In genomic region chr4:120071842-120072507, GRCm38 (mm10) we compare ENCODE assay signal across 15 mouse cellular contexts. TPM values are rescaled to one million over a fixed set of nuclear protein-coding genes. Genes with fewer than 3 reads are reported as not detected.
DNase-seq lines count a peak whose midpoint lies in the region; ATAC-seq and TF ChIP-seq lines count a peak whose summit lies in the region.
"Had no signal": no experiment of that assay in that cellular context is flagged by ENCODE, and none has a peak within 500 bp of the region (broad histone marks: within the 10 kb centered on the region; RNA-seq: fewer than 3 reads in every experiment).

No protein-coding gene starts in this region.

- 0 out of 2 replicates have a peak, but pooled peaks cover 5% of the 10 kb centered on the region for H3K4me1 ChIP-seq in stomach, embryonic 14.5 days (ENCODE audit: control insufficient read depth, insufficient read depth, low read length)
- H3K4me1 ChIP-seq in thymus, adult 2 months (replicated peaks; ENCODE audit: control insufficient read depth, insufficient read depth, low read length), result peaks cover 10% of the 10 kb centered on the region

- H3K27me3 ChIP-seq in stomach, embryonic 14.5 days (ENCODE audit: control insufficient read depth, insufficient read depth, low read length), result no peaks in the 10 kb centered on the region
- H3K27me3 ChIP-seq in thymus, adult 2 months (ENCODE audit: control insufficient read depth, insufficient read depth, low read length), result no peaks in the 10 kb centered on the region
- H3K27me3 ChIP-seq: hindbrain, embryonic 15.5 days had no signal

- H3K9ac ChIP-seq in stomach, embryonic 14.5 days (replicated peaks; ENCODE audit: low read depth, low read length), result no peak overlapping the region
- H3K9ac ChIP-seq: hindbrain, embryonic 15.5 days; lung, embryonic 14.5 days had no signal

- TF ChIP-seq CTCF in thymus, adult 2 months (IDR thresholded peaks at IDR 0.05; ENCODE audit: borderline replicate concordance, control insufficient read depth, extremely low read depth, insufficient read depth, low read length, poor library complexity), result no peak

- no peak overlapping the region for H3K27ac ChIP-seq in stomach, embryonic 14.5 days (ENCODE audit: low read length)
- no peak overlapping the region for H3K27ac ChIP-seq in thymus, adult 2 months (ENCODE audit: control insufficient read depth, insufficient read depth, low read length)
- H3K27ac ChIP-seq: embryonic facial prominence, embryonic 10.5 days; hindbrain, embryonic 15.5 days; limb, embryonic 10.5 days had no signal

- 14% methylated on average over 15 of the region's 15 CpGs for WGBS in large intestine, adult 2 months
- 52% methylated on average over 15 of the region's 15 CpGs for WGBS in stomach, embryonic 14.5 days
- 95% methylated on average over 15 of the region's 15 CpGs for WGBS in thymus, adult 2 months

- H3K36me3 ChIP-seq in stomach, embryonic 14.5 days (ENCODE audit: control insufficient read depth, insufficient read depth, low read length), result no peaks in the 10 kb centered on the region
- no peaks in the 10 kb centered on the region for H3K36me3 ChIP-seq in thymus, adult 2 months (ENCODE audit: control insufficient read depth, insufficient read depth, low read length)
- H3K36me3 ChIP-seq: embryonic facial prominence, embryonic 10.5 days; hindbrain, embryonic 15.5 days; limb, embryonic 10.5 days had no signal

- peak; percentile 50; the same call in 1 of the 2 replicates for ATAC-seq in stomach, embryonic 14.5 days (ENCODE audit: insufficient number of reproducible peaks, insufficient read depth, low FRiP score, low read depth)

- TF ChIP-seq POLR2A in thymus, adult 2 months (IDR thresholded peaks at IDR 0.05; ENCODE audit: control insufficient read depth, extremely low read depth, insufficient read depth, low read length, poor library complexity), result no peak

- no peaks in the 10 kb centered on the region for H3K9me3 ChIP-seq in stomach, embryonic 14.5 days (ENCODE audit: control insufficient read depth, low read depth, low read length)
- H3K9me3 ChIP-seq: embryonic facial prominence, embryonic 10.5 days; hindbrain, embryonic 15.5 days; limb, embryonic 10.5 days had no signal

- H3K4me2 ChIP-seq in stomach, embryonic 14.5 days (replicated peaks; ENCODE audit: low read depth, low read length), result no peak overlapping the region
- H3K4me2 ChIP-seq: hindbrain, embryonic 15.5 days; lung, embryonic 14.5 days had no signal

- intact Hi-C loops in left cerebral cortex, postnatal 4 days (cut with DNase I), result no loop called here
- intact Hi-C loops in left cerebral cortex, postnatal 25 days (cut with DNase I), result no loop called here

- peak; percentile 25 for DNase-seq in adrenal gland, adult 2 months
- no peak for DNase-seq in adrenal gland, adult (ENCODE audit: inconsistent age in 2 of 2, low spot score in 1 of 2)
- peak; percentile 24 for DNase-seq in left cerebral cortex, postnatal 4 days
- no peak for DNase-seq in left cerebral cortex, postnatal 25 days (ENCODE audit: low spot score in 2 of 2)
- DNase-seq in large intestine, adult 2 months (ENCODE audit: low read depth, low spot score), result peak; percentile 67
- DNase-seq in left cerebral cortex, adult 8-10 months (ENCODE audit: low spot score in 2 of 2), result no peak
- DNase-seq in thymus, adult 2 months, result no peak
- DNase-seq: kidney, postnatal 10 days; lung, embryonic 14.5 days; thymus, postnatal 14 days had no signal

- H3K4me3 ChIP-seq in stomach, embryonic 14.5 days (ENCODE audit: low read depth, low read length), result no peak overlapping the region
- H3K4me3 ChIP-seq in thymus, adult 2 months (ENCODE audit: control insufficient read depth, insufficient read depth, low read length), result no peak overlapping the region
- H3K4me3 ChIP-seq: embryonic facial prominence, embryonic 10.5 days; hindbrain, embryonic 15.5 days; limb, embryonic 10.5 days had no signal

RNA-seq across cellular contexts. Expression of gene AL607142.1, which starts 7.2 kb away (rescaled TPM):
- total RNA-seq in adrenal gland, adult 2 months (2021), result not detected
- polyA plus RNA-seq in adrenal gland, adult 2 months (2012; rRNA removed), result not detected in 2 replicates
- total RNA-seq in left cerebral cortex, postnatal 4 days (2021), result not detected
- not detected for total RNA-seq in left cerebral cortex, postnatal 25 days (2021)
- polyA plus RNA-seq in large intestine, adult 2 months (2012; rRNA removed), result not detected in 2 replicates
- polyA plus RNA-seq in stomach, embryonic 14.5 days (2014; fragmentation: Nextera tagmentation; extraction: Ambion mirVana), result not detected in 2 replicates
- not detected for total RNA-seq in left cerebral cortex, adult 8-10 months (2022)
- not detected in 2 replicates for polyA plus RNA-seq in thymus, adult 2 months (2012; rRNA removed)
- total RNA-seq: ES-E14 had no signal
- polyA plus RNA-seq: embryonic facial prominence, embryonic 10.5 days; hindbrain, embryonic 15.5 days; limb, embryonic 10.5 days; lung, embryonic 14.5 days had no signal

Comparison
In these comparisons a context has a peak if more than half of its experiments do, and no peak if none do; other contexts are left out.
1. DNase-seq: peak in adrenal gland, adult 2 months (single experiment), left cerebral cortex, postnatal 4 days (single experiment) and large intestine, adult 2 months (single experiment); none in adrenal gland, adult (0 of 2), left cerebral cortex, postnatal 25 days (0 of 2), left cerebral cortex, adult 8-10 months (0 of 2) and thymus, adult 2 months (single experiment).